Mouse (Mus musculus) small intestine, adult 2 months (tissue): ENCODE measurements around the gene Sult2b1.

Experiments
- CTCF ChIP-seq: fragments of 200-500 bp; IDR thresholded peaks from 2 replicates; pipeline ENCODE4 v1.5.1; 2012; ENCODE audit warnings: low read depth, mild to moderate bottlenecking, control low read depth, inconsistent platforms, low read length, moderate library complexity, mixed read lengths; ENCODE audit not compliant: insufficient replicate concordance, insufficient read length; ENCODE audit errors: extremely low read depth
- POLR2A ChIP-seq: fragments of 200-500 bp; IDR thresholded peaks from 2 replicates; pipeline ENCODE4 v1.6.1; 2012; ENCODE audit warnings: low read depth, mild to moderate bottlenecking, control low read depth, inconsistent platforms, low read length, moderate library complexity

- TF ChIP-seq CTCF (no peak), POLR2A (no peak)
Observed at GRCm38 (mm10) chr7:45800546-45801204, 16.2 kb upstream of the Sult2b1 start.
